Mouse (Mus musculus) heart, postnatal 25 days (tissue): ENCODE results near the gene Nr1d1. TPM values are rescaled to one million over a fixed set of nuclear protein-coding genes. Genes with fewer than 3 reads are reported as not detected.

ENCODE experiments used
- DNase-seq: peaks from one replicate; pipeline ENCODE4 v3.0.0; 2022; ENCODE audit warnings: low spot score
- intact Hi-C: fragments of 180-260 bp; cut with DNase I; formaldehyde crosslinking; loops from one replicate; pipeline ENCODE4 v1.15.1; 2025
- total RNA-seq, 2 experiments: library from RNA; stranded (reverse); gene quantifications; 2 replicates each; pipeline ENCODE4 v1.2.3; 2021

The Nr1d1 gene
- total RNA-seq = 100 to 1,000 TPM in 1 of 2 experiments, 10 to 100 TPM in 1; 61.2 to 129 TPM

GRCm38 (mm10) chr11:98774582-98775347 is at the start of gene Nr1d1:
Nr1d1 (minus strand) TSS chr11:98775333.
- intact Hi-C loops = loop anchor here (1.0 to 5.0 kb wide), 2 partner anchors 9 to 52 kb away; no protein-coding TSS in a partner anchor
- DNase-seq = no peak

GRCm38 (mm10) chr11:98820968-98821367 is 45.8 kb upstream of the Nr1d1 start:
- intact Hi-C loops = no loop called here
- no peak for DNase-seq

GRCm38 (mm10) chr11:98816706-98817239 is 41.6 kb upstream of the Nr1d1 start:
- no peak for DNase-seq
- intact Hi-C loops = no loop called here

GRCm38 (mm10) chr11:98810686-98811085 is 35.6 kb upstream of the Nr1d1 start:
- intact Hi-C loops = no loop called here

GRCm38 (mm10) chr11:98809457-98810290 is 34.5 kb upstream of the Nr1d1 start:
- intact Hi-C loops = loop anchor here (2.0 kb wide), 1 partner anchor 15 kb away; the partner anchor contains the start of gene Msl1
- DNase-seq = peak; percentile 98

More at GRCm38 (mm10) chr11:98810686-98811085, 35.6 kb upstream of the Nr1d1 start:
- DNase-seq = no peak

GRCm38 (mm10) chr11:98808417-98808816 is 33.3 kb upstream of the Nr1d1 start:
- intact Hi-C loops = loop anchor here (2.0 kb wide), 1 partner anchor 14 kb away; the partner anchor contains the start of gene Msl1
- no peak for DNase-seq

- no peak for DNase-seq
Measured at GRCm38 (mm10) chr11:98804605-98805004, 29.5 kb upstream of the Nr1d1 start, which contains the start of gene Casc3. Casc3 (plus strand) TSS chr11:98804905.

GRCm38 (mm10) chr11:98797909-98798308 is 22.8 kb upstream of the Nr1d1 start:
- intact Hi-C loops = no loop called here
- DNase-seq = no peak

More at GRCm38 (mm10) chr11:98804605-98805004, 29.5 kb upstream of the Nr1d1 start, which contains the start of gene Casc3:
- intact Hi-C loops = no loop called here

- DNase-seq = no peak
- intact Hi-C loops = no loop called here
Measured at GRCm38 (mm10) chr11:98797306-98797705, 22.2 kb upstream of the Nr1d1 start.

GRCm38 (mm10) chr11:98796515-98797216 is 21.5 kb upstream of the Nr1d1 start:
- peak; percentile 43 for DNase-seq
- intact Hi-C loops = no loop called here

GRCm38 (mm10) chr11:98795714-98796514 is 20.8 kb upstream of the Nr1d1 start:
- DNase-seq = peak; percentile 24
- intact Hi-C loops = loop anchor here (2.0 kb wide), 1 partner anchor 13 kb away; no protein-coding TSS in a partner anchor

GRCm38 (mm10) chr11:98795015-98795713 is 20.0 kb upstream of the Nr1d1 start, which contains the start of gene Msl1:
Msl1 (plus strand) TSS chr11:98795516.
- intact Hi-C loops = loop anchor here (2.0 kb wide), 1 partner anchor 14 kb away; no protein-coding TSS in a partner anchor
- DNase-seq = peak; percentile 84

GRCm38 (mm10) chr11:98794469-98795014 is 19.4 kb upstream of the Nr1d1 start:
- intact Hi-C loops = loop anchor here (2.0 kb wide), 1 partner anchor 14 kb away; no protein-coding TSS in a partner anchor
- peak; percentile 71 for DNase-seq

- intact Hi-C loops = no loop called here
- no peak for DNase-seq
Measured at GRCm38 (mm10) chr11:98792081-98792480, 16.9 kb upstream of the Nr1d1 start.

GRCm38 (mm10) chr11:98791448-98791847 is 16.3 kb upstream of the Nr1d1 start:
- no peak for DNase-seq
- intact Hi-C loops = no loop called here

GRCm38 (mm10) chr11:98790631-98791205 is 15.6 kb upstream of the Nr1d1 start:
- DNase-seq = no peak
- intact Hi-C loops = no loop called here

GRCm38 (mm10) chr11:98789824-98790223 is 14.7 kb upstream of the Nr1d1 start:
- no peak for DNase-seq
- intact Hi-C loops = loop anchor here (2.0 kb wide), 2 partner anchors 39 to 79 kb away; no protein-coding TSS in a partner anchor
